8 mouse cellular contexts compared by ENCODE assay signal in genomic region chr17:32091032-32091363, GRCm38 (mm10). TPM values are rescaled to one million over a fixed set of nuclear protein-coding genes. Genes with fewer than 3 reads are reported as not detected.
DNase-seq lines count a peak whose midpoint lies in the region; ATAC-seq lines count a peak whose summit lies in the region.

No protein-coding gene starts in this region.

- peak overlapping the region; percentile 33 for H3K4me2 ChIP-seq in neural tube, embryonic 11.5 days (ENCODE audit: low read depth)
- H3K4me2 ChIP-seq in limb, embryonic 13.5 days (replicated peaks) = peak overlapping the region; percentile 61
- peak overlapping the region; percentile 46 for H3K4me2 ChIP-seq in stomach, embryonic 14.5 days (replicated peaks; ENCODE audit: low read depth, low read length)

- peak; percentile 19 for DNase-seq in embryo, embryonic 10 days (ENCODE audit: low spot score)
- DNase-seq in embryo, embryonic 10.5 days (ENCODE audit: low spot score) = no peak
- DNase-seq in neural tube, embryonic 11.5 days (ENCODE audit: low spot score) = peak; percentile 34
- no peak for DNase-seq in neural tube, embryonic 10.5 days (ENCODE audit: extremely low spot score, low spot score)
- no peak for DNase-seq in cerebellum, adult 11-12 months
- DNase-seq in thymus, postnatal 25 days = no peak

- peaks cover 5% of the 10 kb centered on the region; the same call in 1 of the 2 replicates for H3K4me1 ChIP-seq in neural tube, embryonic 11.5 days (ENCODE audit: control insufficient read depth, insufficient read depth, low read length)
- H3K4me1 ChIP-seq in limb, embryonic 13.5 days = peaks cover 17% of the 10 kb centered on the region
- H3K4me1 ChIP-seq in stomach, embryonic 14.5 days (ENCODE audit: control insufficient read depth, insufficient read depth, low read length) = peaks cover 6% of the 10 kb centered on the region

- 13% methylated on average over 1 of the region's 1 CpGs for WGBS in neural tube, embryonic 11.5 days
- 24% methylated on average over 1 of the region's 1 CpGs for WGBS in limb, embryonic 13.5 days
- WGBS in stomach, embryonic 14.5 days = 0% methylated on average over 1 of the region's 1 CpGs

- H3K4me3 ChIP-seq in neural tube, embryonic 11.5 days (ENCODE audit: low read depth, low read length) = peak overlapping the region; percentile 0; the same call in 1 of the 2 replicates
- peak overlapping the region; percentile 28 for H3K4me3 ChIP-seq in limb, embryonic 13.5 days
- H3K4me3 ChIP-seq in stomach, embryonic 14.5 days (ENCODE audit: low read depth, low read length) = peak overlapping the region; percentile 17

- peak overlapping the region; percentile 46; the same call in 1 of the 2 replicates for H3K27ac ChIP-seq in neural tube, embryonic 11.5 days (ENCODE audit: low read depth, low read length)
- peak overlapping the region; percentile 75 for H3K27ac ChIP-seq in limb, embryonic 13.5 days
- H3K27ac ChIP-seq in stomach, embryonic 14.5 days (ENCODE audit: low read length) = peak overlapping the region; percentile 48; the same call in 1 of the 2 replicates

- peak; percentile 45 for ATAC-seq in neural tube, embryonic 11.5 days (ENCODE audit: insufficient read depth, low FRiP score, low TSS enrichment)
- 0 out of 2 replicates have a peak, but pooled peaks have one; percentile 5 for ATAC-seq in limb, embryonic 13.5 days (ENCODE audit: low FRiP score, low read depth)
- no peak for ATAC-seq in stomach, embryonic 14.5 days (ENCODE audit: insufficient number of reproducible peaks, insufficient read depth, low FRiP score, low read depth)

- H3K36me3 ChIP-seq in neural tube, embryonic 11.5 days (ENCODE audit: control insufficient read depth, insufficient read depth, low read length) = no peaks in the 10 kb centered on the region
- no peaks in the 10 kb centered on the region for H3K36me3 ChIP-seq in limb, embryonic 13.5 days
- no peaks in the 10 kb centered on the region for H3K36me3 ChIP-seq in stomach, embryonic 14.5 days (ENCODE audit: control insufficient read depth, insufficient read depth, low read length)

- no peaks in the 10 kb centered on the region for H3K27me3 ChIP-seq in neural tube, embryonic 11.5 days (ENCODE audit: control insufficient read depth, insufficient read depth, low read length)
- no peaks in the 10 kb centered on the region for H3K27me3 ChIP-seq in limb, embryonic 13.5 days
- H3K27me3 ChIP-seq in stomach, embryonic 14.5 days (ENCODE audit: control insufficient read depth, insufficient read depth, low read length) = no peaks in the 10 kb centered on the region

- no peaks in the 10 kb centered on the region for H3K9me3 ChIP-seq in neural tube, embryonic 11.5 days (ENCODE audit: control insufficient read depth, low read length)
- peaks cover 8% of the 10 kb centered on the region for H3K9me3 ChIP-seq in limb, embryonic 13.5 days
- no peaks in the 10 kb centered on the region for H3K9me3 ChIP-seq in stomach, embryonic 14.5 days (ENCODE audit: control insufficient read depth, low read depth, low read length)

- peak overlapping the region; percentile 46; the same call in 1 of the 2 replicates for H3K9ac ChIP-seq in neural tube, embryonic 11.5 days (ENCODE audit: low read length)
- no peak overlapping the region for H3K9ac ChIP-seq in limb, embryonic 13.5 days
- no peak overlapping the region for H3K9ac ChIP-seq in stomach, embryonic 14.5 days (replicated peaks; ENCODE audit: low read depth, low read length)

RNA-seq across cellular contexts. Expression of gene Hsf2bp, which starts 54.8 kb away (rescaled TPM):
- 0.49 and 0.69 TPM in 2 replicates for polyA plus RNA-seq in neural tube, embryonic 11.5 days (2014; fragmentation: Nextera tagmentation; extraction: Ambion mirVana)
- 0.64 and 0.73 TPM in 2 replicates for polyA plus RNA-seq in limb, embryonic 13.5 days (2015; fragmentation: Nextera tagmentation; extraction: Ambion mirVana)
- polyA plus RNA-seq in stomach, embryonic 14.5 days (2014; fragmentation: Nextera tagmentation; extraction: Ambion mirVana) = 0.17 and 0.78 TPM in 2 replicates

RNA-seq across cellular contexts. Expression of gene Rrp1b, which starts 55.1 kb away (rescaled TPM):
- polyA plus RNA-seq in neural tube, embryonic 11.5 days (2014; fragmentation: Nextera tagmentation; extraction: Ambion mirVana) = 49.1 and 50.9 TPM in 2 replicates
- polyA plus RNA-seq in limb, embryonic 13.5 days (2015; fragmentation: Nextera tagmentation; extraction: Ambion mirVana) = 87.2 and 89.8 TPM in 2 replicates
- 55.1 and 60.8 TPM in 2 replicates for polyA plus RNA-seq in stomach, embryonic 14.5 days (2014; fragmentation: Nextera tagmentation; extraction: Ambion mirVana)

Comparison
In these comparisons a context has a peak if more than half of its experiments do, and no peak if none do; other contexts are left out.
1. DNase-seq: peak in embryo, embryonic 10 days (single experiment) and neural tube, embryonic 11.5 days (single experiment); none in embryo, embryonic 10.5 days (single experiment), neural tube, embryonic 10.5 days (single experiment), cerebellum, adult 11-12 months (single experiment) and thymus, postnatal 25 days (single experiment).
2. Peak in every context shown above with its lines, with median percentiles within 50 percentile points of each other: H3K27ac ChIP-seq, H3K4me2 ChIP-seq and H3K4me3 ChIP-seq.